Mouse (Mus musculus) thymus, adult 18-20 months (tissue): ENCODE measurements at regions not wholly inside any gene's neighbourhood (a gene's known extent, or its start where the extent isn't known, plus 50 kb on each side); places are given as distances from the start of the nearest gene placed in this dataset.

Experiments used
- DNase-seq, 2 experiments: peaks; one replicate each; pipeline ENCODE4 v3.0.0; 2022; ENCODE audit warnings: mixed read lengths in 2 of 2

- DNase-seq: no peak
Measured at GRCm38 (mm10) chr15:67725239-67725638, 1224.5 kb upstream of the Lrrc6 start.

- no peak for DNase-seq
Measured at GRCm38 (mm10) chr15:67714203-67714602, 1213.5 kb upstream of the Lrrc6 start.

DNA sequence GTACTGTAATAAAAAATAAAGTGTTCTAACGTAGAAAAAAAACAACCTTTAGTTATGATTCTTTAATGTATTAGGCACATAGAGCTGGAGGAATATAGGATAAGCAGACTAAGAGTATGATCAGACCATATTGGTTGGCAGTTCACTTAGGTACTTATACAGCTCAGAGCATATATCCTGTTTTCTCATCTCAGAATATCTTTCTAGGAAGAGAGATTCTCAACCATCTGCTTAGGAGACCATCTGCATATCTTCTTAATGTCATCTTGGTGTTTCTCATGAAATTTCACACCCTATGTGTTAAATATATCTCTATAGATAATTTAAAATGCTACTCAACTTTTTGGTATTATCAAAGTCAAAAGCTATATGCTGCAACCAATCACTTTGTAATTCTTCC is 1185.4 kb upstream of the Lrrc6 start:
- no peak for DNase-seq

DNA sequence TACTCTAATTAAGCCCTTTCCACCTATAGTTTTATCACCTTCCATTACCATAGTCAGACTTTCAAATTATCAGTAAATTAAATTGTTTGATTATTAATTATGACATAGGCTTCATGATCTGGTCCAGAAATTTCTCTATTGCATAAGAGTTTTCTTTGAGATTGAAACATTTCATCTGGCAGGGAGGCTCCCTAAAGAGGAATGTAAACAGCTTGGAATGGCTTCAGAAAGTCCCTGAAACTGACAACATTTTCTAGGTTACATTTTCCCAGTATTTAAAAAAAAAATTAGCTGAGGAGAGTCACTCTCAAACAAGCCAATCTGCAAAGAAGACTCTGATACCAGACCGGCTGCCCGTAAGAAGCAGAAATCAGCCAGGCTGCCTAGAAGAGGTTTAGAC is 1172.6 kb upstream of the Lrrc6 start:
- no peak for DNase-seq

DNA sequence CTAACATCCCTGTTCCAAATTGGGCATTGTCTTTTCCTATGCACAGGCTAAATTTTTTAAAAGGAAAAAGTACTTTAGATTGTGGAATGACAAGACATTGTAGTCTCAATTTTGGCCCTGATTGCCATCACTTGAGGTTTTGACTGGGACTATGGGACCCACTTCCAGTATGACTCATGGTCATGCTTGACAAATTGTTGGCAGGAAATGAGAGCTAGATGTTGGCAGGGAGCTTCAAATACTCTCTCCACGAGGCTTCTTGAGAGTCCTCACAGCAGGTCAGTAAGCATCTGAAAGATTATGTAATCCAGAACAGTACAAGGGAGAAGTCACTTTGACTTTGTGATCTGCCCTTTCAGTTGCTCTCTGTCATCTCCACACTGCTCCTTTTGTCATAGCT is 1135.4 kb upstream of the Lrrc6 start:
- DNase-seq: no peak

- no peak for DNase-seq
Measured at GRCm38 (mm10) chr15:67626704-67627287, 1126.1 kb upstream of the Lrrc6 start.

GRCm38 (mm10) chr15:67611896-67612295 is 1111.2 kb upstream of the Lrrc6 start:
- DNase-seq: no peak

GRCm38 (mm10) chr15:67598426-67598825 is 1097.7 kb upstream of the Lrrc6 start:
- DNase-seq: no peak

DNA sequence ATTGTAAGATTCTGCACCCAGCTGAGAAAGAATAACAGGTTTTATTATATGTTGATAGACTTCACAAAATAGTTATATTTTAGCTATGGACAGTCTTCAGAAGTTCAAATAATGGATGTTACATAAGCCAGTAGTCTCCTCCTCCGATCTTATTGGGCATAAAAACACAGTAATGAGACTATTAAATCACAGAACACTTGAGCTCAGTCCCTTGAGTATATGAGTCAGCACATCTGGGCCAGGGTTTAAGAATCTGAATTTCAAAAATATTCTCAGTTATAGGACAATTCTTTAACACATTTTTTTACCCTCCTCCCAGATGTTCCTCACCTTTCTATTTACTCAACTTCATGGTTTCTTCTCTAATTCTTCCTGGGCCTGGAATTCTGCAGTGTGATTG is 1075.9 kb upstream of the Lrrc6 start:
- DNase-seq: no peak

- DNase-seq: no peak
Measured at GRCm38 (mm10) chr15:67571614-67572013, 1070.9 kb upstream of the Lrrc6 start.

- DNase-seq: no peak
Measured at GRCm38 (mm10) chr15:67557304-67557703, 1056.6 kb upstream of the Lrrc6 start.

GRCm38 (mm10) chr15:67551911-67552310 is 1051.2 kb upstream of the Lrrc6 start:
- no peak for DNase-seq

- DNase-seq: no peak
Measured at GRCm38 (mm10) chr15:67546896-67547400, 1046.2 kb upstream of the Lrrc6 start.

DNA sequence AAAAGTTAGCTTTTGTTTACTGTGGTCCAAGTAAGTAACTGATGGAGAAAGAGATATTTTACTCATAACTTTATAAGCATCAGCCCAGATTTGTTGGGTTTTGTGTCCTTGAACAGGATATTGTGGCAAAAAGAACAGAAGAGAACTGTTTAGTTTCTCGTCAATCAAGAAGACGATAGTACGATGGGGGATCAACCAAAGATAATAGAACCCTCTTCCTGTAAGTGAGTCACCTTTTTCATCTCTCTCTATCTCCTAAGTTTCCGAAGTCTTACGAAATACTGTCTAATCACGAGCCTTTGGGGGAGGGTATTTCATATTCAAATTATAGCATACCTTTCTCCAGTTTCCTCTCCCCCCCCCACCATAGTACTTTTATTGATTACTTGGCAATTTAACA is 1045.0 kb upstream of the Lrrc6 start:
- no peak for DNase-seq

DNA sequence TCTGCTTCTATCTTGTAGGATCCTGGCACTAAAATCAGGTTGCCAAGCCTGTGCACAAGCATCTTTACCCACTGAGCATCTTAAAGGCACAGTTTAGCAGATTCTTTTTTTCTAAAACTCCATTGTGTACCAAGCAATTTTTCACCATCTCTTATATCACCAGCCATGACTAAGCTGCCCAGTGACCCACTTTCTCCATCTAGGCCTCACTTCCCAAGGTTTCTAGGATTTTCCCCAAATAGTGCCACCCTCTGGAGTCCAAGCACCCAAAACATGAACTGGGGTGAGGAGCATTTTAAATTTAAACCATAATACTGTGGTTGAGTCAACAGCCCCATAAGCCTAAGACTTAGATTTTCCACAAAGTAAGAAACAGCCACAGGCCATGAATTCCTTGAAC is 1013.0 kb upstream of the Lrrc6 start:
- DNase-seq: no peak

DNA sequence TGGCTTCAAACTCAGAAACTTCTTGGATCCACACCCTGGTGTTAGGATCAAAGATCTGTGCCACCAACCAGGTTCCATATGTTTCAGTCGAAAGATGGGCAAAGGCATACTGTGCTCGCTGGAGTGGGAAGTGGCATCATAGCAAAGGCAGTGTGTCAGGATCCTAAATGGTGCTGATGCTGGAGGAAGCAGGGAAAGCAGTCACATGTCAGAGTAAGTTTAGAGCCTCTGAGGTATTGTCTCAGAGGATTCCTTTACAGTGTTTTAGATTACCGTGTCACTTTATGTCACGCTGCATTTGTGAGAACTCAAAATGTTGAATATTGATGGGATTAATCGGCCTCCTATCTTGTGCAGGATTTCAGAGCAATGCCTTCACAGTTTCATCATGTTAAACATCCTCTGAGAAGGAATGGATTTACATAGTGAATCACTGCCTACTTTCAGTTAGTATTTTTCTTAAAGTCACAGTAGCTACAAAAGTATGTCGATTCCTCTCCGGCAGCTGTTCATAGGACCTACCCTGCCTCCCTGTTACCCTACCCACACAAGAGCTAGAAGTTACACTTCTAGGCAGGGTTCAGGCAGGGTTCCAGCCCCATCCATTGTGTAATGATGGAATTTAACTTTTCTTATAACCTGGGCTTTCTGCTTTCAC is 994.4 kb upstream of the Lrrc6 start:
- DNase-seq: no peak

DNA sequence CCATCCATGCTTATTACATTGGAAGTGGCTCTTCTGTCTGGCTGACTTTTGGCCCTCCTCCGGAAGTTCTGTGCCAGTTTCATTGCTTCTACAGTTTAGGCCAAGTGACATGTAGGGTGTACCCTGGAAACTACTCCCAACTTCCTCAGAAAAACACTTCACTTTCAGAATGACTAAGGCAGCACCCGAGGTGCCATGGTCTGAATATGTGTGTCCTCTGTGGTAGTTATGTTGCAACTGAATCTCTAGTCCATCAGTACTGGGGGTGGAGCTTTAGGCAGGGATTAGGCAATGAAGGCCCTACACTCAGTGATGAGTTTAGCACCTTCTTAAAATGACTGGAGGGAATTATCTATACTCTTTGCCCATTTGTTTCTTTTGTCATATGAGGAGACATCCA is 981.0 kb upstream of the Lrrc6 start:
- no peak for DNase-seq

DNA sequence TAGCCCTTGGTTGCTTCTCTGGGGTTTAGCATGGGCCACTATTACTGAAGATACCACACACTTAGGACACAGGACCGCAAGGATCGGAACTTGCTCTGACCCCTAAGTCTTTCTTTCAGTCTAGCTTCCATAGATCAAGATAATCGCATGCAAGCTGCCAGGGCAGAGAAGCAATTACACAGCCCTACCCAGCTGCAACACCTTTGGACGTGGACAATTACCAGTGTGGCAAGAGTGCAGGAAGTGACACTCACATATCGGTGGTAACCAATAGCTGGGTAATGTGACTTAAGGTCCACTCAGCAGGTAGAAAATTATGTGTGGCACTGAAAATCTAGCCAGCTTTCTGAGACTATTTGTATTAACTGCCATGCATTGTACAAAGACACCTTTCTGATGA is 973.6 kb upstream of the Lrrc6 start:
- no peak for DNase-seq

DNA sequence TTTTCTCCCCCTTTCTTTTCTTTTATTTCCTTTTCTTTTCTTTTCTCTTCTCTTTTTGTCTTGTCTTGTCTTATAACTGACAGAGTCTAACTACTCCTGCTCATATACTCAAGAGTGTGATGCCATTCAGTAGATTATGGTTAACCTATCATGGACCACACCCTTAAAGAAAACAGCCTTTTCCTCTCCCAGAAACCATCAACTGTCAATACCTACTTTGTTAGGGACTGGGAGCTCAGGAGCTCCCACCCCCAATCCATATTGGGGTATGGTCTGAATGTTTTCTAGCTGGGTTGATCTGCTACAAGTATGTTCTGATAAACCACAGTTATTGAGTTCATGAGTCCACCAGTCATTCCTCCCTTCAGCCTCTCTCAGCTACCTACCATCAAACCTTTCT is 972.3 kb upstream of the Lrrc6 start:
- no peak for DNase-seq

DNA sequence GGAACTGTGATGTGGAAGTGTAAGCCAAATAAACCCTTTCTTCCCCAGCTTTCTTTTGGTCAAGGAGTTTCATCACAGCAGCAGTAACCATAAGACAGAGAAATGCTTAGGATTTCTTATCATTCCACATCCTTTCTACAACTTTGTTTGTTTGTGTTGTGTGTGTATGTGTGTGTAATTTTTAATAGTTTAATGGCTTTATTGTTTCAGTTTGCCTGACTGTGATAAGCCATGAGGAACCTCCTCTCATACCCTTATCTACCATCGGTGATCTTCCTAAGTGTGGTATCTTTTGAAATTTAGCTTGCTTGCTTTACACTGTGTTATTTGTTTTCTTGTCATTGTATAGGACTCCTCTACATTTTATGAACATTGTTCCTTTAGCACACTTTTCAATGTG is 970.6 kb upstream of the Lrrc6 start:
- no peak for DNase-seq

DNA sequence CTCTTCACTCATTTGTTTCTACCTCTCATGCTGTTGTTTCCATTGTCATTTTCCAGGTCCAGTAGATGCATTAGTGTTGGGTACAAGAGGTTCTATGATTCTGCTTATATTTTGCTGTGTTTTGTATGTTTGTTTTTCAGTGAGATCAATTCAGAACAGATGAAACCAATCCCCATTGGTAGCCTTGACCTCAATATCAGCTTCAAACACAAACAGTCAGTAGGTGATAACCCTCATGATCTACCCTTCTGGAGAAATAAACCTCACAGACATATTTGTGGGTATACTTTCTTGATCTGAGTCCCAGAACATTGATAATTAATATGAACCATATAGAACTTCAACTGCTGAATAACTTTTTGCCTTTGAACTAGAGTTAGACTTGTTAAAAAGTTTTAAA is 969.3 kb upstream of the Lrrc6 start:
- no peak for DNase-seq

DNA sequence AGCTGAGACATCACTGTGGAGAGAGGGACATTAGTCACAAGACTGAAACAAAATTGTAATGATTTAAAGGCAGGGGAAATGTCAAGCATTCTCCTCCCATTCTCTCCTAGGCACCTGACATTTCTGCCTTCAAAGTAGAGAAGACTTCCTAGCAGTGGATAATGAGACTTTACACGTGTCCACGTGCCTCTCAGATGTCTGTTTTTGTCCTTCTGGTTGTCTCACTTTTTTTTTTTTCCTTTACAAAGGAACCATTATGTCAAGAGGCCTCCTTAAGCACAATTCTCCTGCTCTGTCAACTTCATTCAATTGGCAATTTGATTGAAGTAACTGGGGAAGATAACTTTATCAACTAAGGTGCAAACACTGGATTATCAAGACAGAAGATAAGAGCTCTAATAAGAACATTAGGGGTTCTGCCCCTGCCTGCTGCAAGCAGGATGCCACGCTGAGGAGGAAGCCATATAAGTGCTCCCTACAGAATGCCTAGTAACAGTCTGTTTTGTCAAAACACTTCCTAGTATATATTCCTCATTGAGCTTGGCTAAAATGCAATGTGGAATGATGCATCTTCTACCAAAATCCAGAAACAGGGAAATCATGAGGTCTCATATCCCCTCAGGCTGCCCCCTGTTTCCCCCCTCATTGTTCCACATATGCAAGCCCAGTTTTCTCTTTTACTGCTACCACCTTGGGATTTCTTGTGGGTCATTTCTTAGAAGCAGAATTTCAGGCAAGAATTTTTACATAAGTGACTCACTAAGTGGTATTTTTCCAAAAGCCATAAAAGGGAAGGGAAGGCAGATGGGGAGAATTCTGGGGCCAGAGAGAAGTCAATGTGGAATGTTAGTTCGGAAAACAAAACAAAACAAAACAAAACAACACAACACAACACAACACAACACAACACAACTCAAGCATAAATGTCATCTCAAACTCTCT is 967.0 kb upstream of the Lrrc6 start:
- DNase-seq: no peak

DNA sequence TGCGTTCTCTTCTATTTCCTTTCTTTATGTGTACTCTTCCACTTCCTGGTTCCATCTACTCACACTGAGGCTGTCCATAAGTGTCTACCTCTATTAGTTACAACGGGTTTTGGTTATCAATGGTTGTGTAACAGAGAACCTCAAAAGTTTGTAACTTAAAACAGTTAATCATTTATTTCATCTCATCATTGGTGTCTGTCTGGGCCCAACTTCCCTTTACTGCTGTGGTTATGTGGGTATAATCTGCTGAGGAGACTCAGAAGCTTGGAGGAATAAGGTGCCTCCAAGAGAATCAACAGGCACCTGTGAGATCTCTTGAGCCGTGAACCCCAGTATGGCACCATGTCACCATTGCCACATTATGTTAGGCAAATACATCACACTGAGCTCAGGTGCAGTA is 962.2 kb upstream of the Lrrc6 start:
- no peak for DNase-seq

GRCm38 (mm10) chr15:67460384-67460783 is 959.7 kb upstream of the Lrrc6 start:
- DNase-seq: no peak
